Mouse (Mus musculus) lung, postnatal 0 days (tissue): ENCODE measurements around the gene Scfd2. TPM values are rescaled to one million over a fixed set of nuclear protein-coding genes. Genes with fewer than 3 reads are reported as not detected.

Source experiments
- ATAC-seq: fragments of 200-750 bp; cut with Nextera tagmentation; 2 replicates; pipeline ENCODE4 v1.8.0; 2017; ENCODE audit warnings: moderate library complexity
- DNase-seq: peaks from one replicate; pipeline ENCODE4 v3.0.0-alpha.2; 2016; ENCODE audit warnings: low spot score
- H3K27ac ChIP-seq: fragments of 300-500 bp; sonication (generic); 2 replicates; pipeline ENCODE4 v1.5.1; 2014; ENCODE audit warnings: antibody characterized with exemption, mild to moderate bottlenecking, low read length, mixed read lengths
- H3K27me3 ChIP-seq: fragments of 300-500 bp; sonication (generic); replicated peaks from 2 replicates; pipeline ENCODE4 v1.6.1; 2014; ENCODE audit warnings: low read length, mixed read lengths; ENCODE audit not compliant: insufficient read depth
- H3K36me3 ChIP-seq: fragments of 300-500 bp; sonication (generic); 2 replicates; pipeline ENCODE4 v1.6.1; 2014; ENCODE audit warnings: low read length, mixed read lengths; ENCODE audit not compliant: insufficient read depth
- H3K4me1 ChIP-seq: fragments of 300-500 bp; sonication (generic); 2 replicates; pipeline ENCODE4 v1.6.1; 2014; ENCODE audit warnings: antibody characterized with exemption, low read depth, low read length, mixed read lengths; ENCODE audit not compliant: insufficient read depth
- H3K4me2 ChIP-seq: fragments of 300-500 bp; sonication (generic); replicated peaks from 2 replicates; pipeline ENCODE4 v1.6.1; 2014; ENCODE audit warnings: low read depth, mild to moderate bottlenecking, low read length, moderate library complexity, mixed read lengths
- H3K4me3 ChIP-seq: fragments of 300-500 bp; sonication (generic); 2 replicates; pipeline ENCODE4 v1.5.1; 2014; ENCODE audit warnings: low read depth, low read length
- H3K9ac ChIP-seq: fragments of 300-500 bp; sonication (generic); replicated peaks from 2 replicates; pipeline ENCODE4 v1.6.1; 2014; ENCODE audit warnings: low read depth, mild to moderate bottlenecking
- H3K9me3 ChIP-seq: fragments of 300-500 bp; sonication (generic); 2 replicates; pipeline ENCODE4 v1.6.1; 2016; ENCODE audit warnings: low read length, mixed read lengths
- CTCF ChIP-seq: IDR thresholded peaks from 2 replicates; pipeline ENCODE4 v1.5.1; 2016; ENCODE audit warnings: antibody characterized with exemption, mild to moderate bottlenecking
- EP300 ChIP-seq: IDR thresholded peaks from 2 replicates; pipeline ENCODE4 v1.6.1; 2016; ENCODE audit warnings: antibody characterized with exemption, mild to moderate bottlenecking, control low read depth
- WGBS: fragments of 180-500 bp; shearing (Covaris S2); extraction: QIAGEN DNeasy Blood & Tissue Kit; methylation state at CpG from one replicate; pipeline ENCODE4 v1.1.7; 2014; 5-methylcytosine and 5-hydroxymethylcytosine counted together
- polyA plus RNA-seq: library from polyadenylated mRNA; unstranded; fragments of >200 nt; fragmentation: Nextera tagmentation; extraction: Ambion mirVana; gene quantifications from 2 replicates; pipeline ENCODE4 v1.2.1, GENCODE M21; 2015

Gene Scfd2
- polyA plus RNA-seq, 1 experiment from 2014 or later, result 11.4 TPM

DNA sequence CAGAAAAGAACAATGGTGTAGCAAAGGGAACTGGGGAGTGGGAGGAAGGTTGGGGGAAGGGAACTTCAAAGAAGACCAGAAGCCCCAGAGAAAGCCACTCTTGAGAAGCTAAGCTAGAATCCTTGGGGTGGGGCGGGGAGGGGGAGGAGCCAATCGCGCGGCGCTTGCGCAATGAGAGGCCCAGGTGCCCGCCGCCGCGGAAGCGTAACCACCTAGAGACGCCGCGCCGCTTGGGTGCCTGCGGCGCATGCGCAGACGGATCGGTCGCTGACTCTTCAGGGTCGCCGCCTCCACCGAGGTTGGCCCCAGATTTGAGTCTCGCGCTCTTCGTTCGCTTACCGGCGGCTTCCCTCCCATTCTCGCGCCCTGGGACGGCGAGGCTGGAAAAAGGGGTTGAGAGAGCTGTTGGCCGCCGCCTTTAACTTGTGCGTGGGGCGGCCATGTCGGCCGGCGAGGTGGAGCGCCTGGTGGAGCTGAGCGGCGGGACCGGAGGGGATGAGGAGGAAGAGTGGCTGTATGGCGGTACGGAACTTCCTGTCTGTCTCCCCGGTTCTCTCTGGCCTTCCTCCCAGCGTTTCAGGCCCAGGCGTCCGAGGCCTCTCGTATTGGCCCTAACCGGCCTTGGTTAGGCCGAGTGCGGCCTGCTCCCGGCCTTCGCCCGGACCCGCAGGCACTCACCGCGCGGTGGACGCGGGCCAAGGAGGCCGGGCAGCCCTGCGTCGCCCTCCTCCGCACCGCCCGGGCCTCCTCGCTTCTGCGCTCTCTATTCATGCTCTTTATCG lies 3.9 kb upstream of the Scfd2 start, which contains the start of gene Fip1l1:
Gene Fip1l1 (plus strand): TSS at position 210 of the 782 bp plus-strand sequence.
- TF ChIP-seq EP300, result no peak
- TF ChIP-seq CTCF, result peak; percentile 11; the same call in 1 of the 2 replicates
- Histone ChIP-seq H3K9me3 (no peaks in the 10 kb centered on the region), H3K27me3 (no peaks in the 10 kb centered on the region), H3K9ac (peak within 1 kb of the TSS; percentile 96), H3K4me3 (peak within 1 kb of the TSS; percentile 88), H3K4me1 (peaks cover 14% of the 10 kb centered on the region), H3K27ac (peak within 1 kb of the TSS; percentile 95), H3K36me3 (no peaks in the 10 kb centered on the region), H3K4me2 (peak within 1 kb of the TSS; percentile 70)
- ATAC-seq (peak; percentile 87), DNase-seq (peak; percentile 96)
- under 1% methylated on average over 51 of the region's 73 CpGs for WGBS

DNA sequence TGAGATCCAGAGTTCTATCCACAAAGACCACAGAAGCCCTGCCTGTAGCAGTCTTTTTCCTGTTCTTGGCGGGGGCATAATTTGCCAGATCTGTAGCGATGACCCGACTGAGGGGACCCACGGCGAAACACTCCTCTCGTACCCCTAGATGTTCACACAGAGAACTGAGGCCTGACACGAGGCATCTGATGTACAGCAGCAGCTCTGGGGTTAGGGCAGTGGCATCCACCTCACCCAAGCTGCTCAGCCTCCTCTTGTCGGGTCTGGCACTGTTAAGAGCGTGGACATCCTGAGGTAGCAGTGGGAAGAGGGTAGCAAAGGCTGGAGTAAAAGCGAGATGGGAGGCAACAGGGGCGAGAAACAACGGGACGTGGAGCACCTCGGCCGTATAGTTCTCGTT lies 774 bp downstream of the Scfd2 start:
- no peak for DNase-seq
- H3K27me3 ChIP-seq, result no peaks in the 10 kb centered on the region
- H3K4me3 ChIP-seq, result peak overlapping the region; percentile 98
- peak overlapping the region; percentile 56 for H3K9ac ChIP-seq
- peaks cover 14% of the 10 kb centered on the region for H3K4me1 ChIP-seq
- 19% methylated on average over 16 of the region's 16 CpGs for WGBS
- TF ChIP-seq CTCF, result no peak
- TF ChIP-seq EP300, result no peak
- peak overlapping the region; percentile 92 for H3K4me2 ChIP-seq
- H3K36me3 ChIP-seq, result no peaks in the 10 kb centered on the region
- no peak overlapping the region for H3K27ac ChIP-seq
- no peaks in the 10 kb centered on the region for H3K9me3 ChIP-seq
- no peak for ATAC-seq

DNA sequence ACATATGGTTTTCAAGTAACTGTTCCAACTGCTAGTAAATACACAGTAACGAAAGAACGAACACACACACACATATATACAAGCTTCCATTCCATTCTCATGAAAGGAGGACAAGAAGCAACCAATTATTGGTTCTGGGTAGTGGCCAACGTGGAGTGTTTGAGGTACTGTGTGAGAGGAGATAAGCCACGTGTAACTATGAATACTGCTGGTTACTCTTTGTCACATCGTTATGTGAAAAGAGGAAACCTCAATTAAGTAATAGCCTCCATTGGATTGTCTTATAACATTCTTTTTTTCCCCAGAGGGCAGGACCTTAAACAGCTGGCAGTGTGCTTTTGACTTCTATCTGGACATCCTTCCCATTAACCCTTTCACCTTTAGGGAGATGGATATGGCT lies 4.5 kb downstream of the Scfd2 start:
- Histone ChIP-seq H3K9me3 (no peaks in the 10 kb centered on the region), H3K4me1 (peaks cover 12% of the 10 kb centered on the region), H3K27me3 (no peaks in the 10 kb centered on the region), H3K4me3 (no peak overlapping the region), H3K27ac (no peak overlapping the region), H3K4me2 (no peak overlapping the region), H3K9ac (no peak overlapping the region), H3K36me3 (no peaks in the 10 kb centered on the region)
- no peak for TF ChIP-seq EP300
- no peak for TF ChIP-seq CTCF
- no peak for DNase-seq
- 62% methylated on average over 5 of the region's 5 CpGs for WGBS
- ATAC-seq, result no peak

DNA sequence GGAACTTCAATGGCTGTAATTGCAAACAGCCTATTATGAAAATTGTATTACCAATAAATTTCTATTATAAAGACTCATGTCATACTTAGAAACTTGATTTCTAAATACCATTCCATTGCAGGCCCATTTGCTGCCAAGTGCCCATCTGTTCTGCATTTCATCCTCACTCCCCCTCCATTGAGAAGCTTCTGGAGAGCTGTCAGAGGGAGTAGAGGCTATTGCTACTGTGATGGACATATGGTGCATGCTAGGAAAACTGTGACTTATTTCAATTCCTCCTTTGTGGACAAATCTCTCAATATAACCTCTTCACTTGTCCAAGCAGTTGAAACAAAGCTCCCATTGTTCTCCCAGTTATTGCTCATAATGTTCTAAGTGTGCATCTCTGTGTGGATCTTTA lies 19.9 kb downstream of the Scfd2 start:
- Histone ChIP-seq H3K9ac (no peak overlapping the region), H3K4me3 (no peak overlapping the region), H3K36me3 (no peaks in the 10 kb centered on the region), H3K27me3 (no peaks in the 10 kb centered on the region), H3K27ac (no peak overlapping the region), H3K4me2 (no peak overlapping the region), H3K9me3 (no peaks in the 10 kb centered on the region), H3K4me1 (no peaks in the 10 kb centered on the region)
- TF ChIP-seq EP300, result no peak
- no peak for TF ChIP-seq CTCF
- peak; percentile 83 for ATAC-seq
- peak; percentile 74 for DNase-seq

DNA sequence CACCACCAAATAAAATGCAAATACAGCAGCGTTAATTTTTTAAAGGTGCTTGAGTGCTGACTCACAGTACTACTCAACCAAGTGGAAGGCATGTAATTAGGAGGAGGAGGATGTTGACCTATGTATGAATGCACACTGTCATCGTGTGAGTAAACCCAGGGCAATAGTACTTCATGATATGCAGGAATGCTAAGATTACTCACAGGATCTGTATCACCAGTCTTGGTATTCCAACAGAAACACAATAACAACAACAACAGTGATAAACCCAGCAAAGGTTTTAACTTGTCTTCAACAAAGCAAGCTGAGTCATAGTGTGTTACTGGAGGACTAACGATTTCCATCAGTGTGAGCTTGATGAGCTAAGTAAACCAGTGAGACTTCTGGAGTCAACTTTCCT lies 38.9 kb downstream of the Scfd2 start:
- Histone ChIP-seq H3K4me2 (no peak overlapping the region), H3K36me3 (no peaks in the 10 kb centered on the region), H3K4me3 (no peak overlapping the region), H3K27me3 (no peaks in the 10 kb centered on the region), H3K4me1 (no peaks in the 10 kb centered on the region), H3K9me3 (no peaks in the 10 kb centered on the region), H3K27ac (no peak overlapping the region), H3K9ac (no peak overlapping the region)
- 69% methylated on average over 3 of the region's 3 CpGs for WGBS
- no peak for ATAC-seq
- DNase-seq, result no peak
- TF ChIP-seq EP300 (no peak), CTCF (no peak)

DNA sequence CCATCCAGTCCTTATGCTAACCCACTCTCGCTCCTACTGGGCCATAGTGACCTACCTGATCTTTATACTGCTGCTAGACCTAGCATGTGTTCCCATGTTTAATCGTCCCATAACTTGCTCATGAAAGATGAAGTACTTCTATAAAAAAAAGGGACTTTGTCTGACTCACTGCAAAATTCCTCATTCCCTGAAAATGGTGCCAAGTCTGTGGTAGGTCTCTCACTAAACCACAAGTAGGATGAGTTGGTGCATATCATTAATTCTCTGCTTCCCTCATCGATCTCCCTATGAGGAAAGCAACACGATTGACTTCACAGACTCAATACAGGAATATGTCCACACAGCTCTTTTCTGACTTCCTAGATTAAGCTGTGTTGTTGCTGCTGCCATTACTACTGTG lies 46.9 kb downstream of the Scfd2 start:
- WGBS, result 82% methylated on average over 4 of the region's 4 CpGs
- no peaks in the 10 kb centered on the region for H3K4me1 ChIP-seq
- H3K4me3 ChIP-seq, result no peak overlapping the region
- ATAC-seq, result no peak
- H3K27ac ChIP-seq, result no peak overlapping the region
- no peaks in the 10 kb centered on the region for H3K9me3 ChIP-seq
- DNase-seq, result no peak
- no peak overlapping the region for H3K4me2 ChIP-seq
- TF ChIP-seq CTCF, result no peak
- no peak for TF ChIP-seq EP300
- no peaks in the 10 kb centered on the region for H3K36me3 ChIP-seq
- no peak overlapping the region for H3K9ac ChIP-seq
- no peaks in the 10 kb centered on the region for H3K27me3 ChIP-seq
